Mouse (Mus musculus): ENCODE measurements at regions not wholly inside any gene's neighbourhood (a gene's known extent, or its start where the extent isn't known, plus 50 kb on each side); places are given as distances from the start of the nearest gene placed in this dataset.

GRCm38 (mm10) chr15:48860627-48861026, 5024.1 kb upstream of the Gm7489 start:
- DNase-seq (ENCODE audit: low spot score) (no peak), ATAC-seq (no peak)
- Histone ChIP-seq H3K27me3 (replicated peaks; ENCODE audit: insufficient read depth, low read length) (no peaks in the 10 kb centered on the region), H3K9me3 (ENCODE audit: low read length) (no peaks in the 10 kb centered on the region), H3K4me3 (ENCODE audit: low read depth, low read length) (no peak overlapping the region), H3K4me1 (ENCODE audit: insufficient read depth, low read depth, low read length) (no peaks in the 10 kb centered on the region), H3K4me2 (replicated peaks; ENCODE audit: low read depth, low read length) (no peak overlapping the region), H3K9ac (replicated peaks; ENCODE audit: low read depth) (no peak overlapping the region), H3K27ac (ENCODE audit: low read length) (no peak overlapping the region), H3K36me3 (ENCODE audit: insufficient read depth, low read length) (no peaks in the 10 kb centered on the region)
- TF ChIP-seq CTCF (IDR thresholded peaks at IDR 0.05) = no peak
- no peak for TF ChIP-seq EP300 (IDR thresholded peaks at IDR 0.05)

GRCm38 (mm10) chr15:48898546-48898945, 4986.2 kb upstream of the Gm7489 start:
- no peak overlapping the region for H3K27ac ChIP-seq (ENCODE audit: low read length)
- H3K27me3 ChIP-seq (replicated peaks; ENCODE audit: insufficient read depth, low read length) = no peaks in the 10 kb centered on the region
- no peaks in the 10 kb centered on the region for H3K36me3 ChIP-seq (ENCODE audit: insufficient read depth, low read length)
- H3K4me1 ChIP-seq (ENCODE audit: insufficient read depth, low read depth, low read length) = no peaks in the 10 kb centered on the region
- no peak overlapping the region for H3K4me2 ChIP-seq (replicated peaks; ENCODE audit: low read depth, low read length)
- DNase-seq (ENCODE audit: low spot score) = no peak
- H3K9me3 ChIP-seq (ENCODE audit: low read length) = no peaks in the 10 kb centered on the region
- H3K9ac ChIP-seq (replicated peaks; ENCODE audit: low read depth) = no peak overlapping the region
- 52% methylated on average over 3 of the region's 3 CpGs for WGBS
- H3K4me3 ChIP-seq (ENCODE audit: low read depth, low read length) = no peak overlapping the region
- no peak for ATAC-seq
- TF ChIP-seq EP300 (IDR thresholded peaks at IDR 0.05) (no peak), CTCF (IDR thresholded peaks at IDR 0.05) (no peak)

- ATAC-seq (no peak), DNase-seq (ENCODE audit: low spot score) (no peak)
- TF ChIP-seq CTCF (IDR thresholded peaks at IDR 0.05) = no peak
- TF ChIP-seq EP300 (IDR thresholded peaks at IDR 0.05) = no peak
- Histone ChIP-seq H3K27me3 (replicated peaks; ENCODE audit: insufficient read depth, low read length) (no peaks in the 10 kb centered on the region), H3K27ac (ENCODE audit: low read length) (no peak overlapping the region), H3K4me3 (ENCODE audit: low read depth, low read length) (no peak overlapping the region), H3K9me3 (ENCODE audit: low read length) (no peaks in the 10 kb centered on the region), H3K4me1 (ENCODE audit: insufficient read depth, low read depth, low read length) (no peaks in the 10 kb centered on the region), H3K36me3 (ENCODE audit: insufficient read depth, low read length) (no peaks in the 10 kb centered on the region), H3K9ac (replicated peaks; ENCODE audit: low read depth) (no peak overlapping the region), H3K4me2 (replicated peaks; ENCODE audit: low read depth, low read length) (no peak overlapping the region)
- WGBS = 72% methylated on average over 3 of the region's 3 CpGs
Observed at GRCm38 (mm10) chr15:48904687-48905086, 4980.0 kb upstream of the Gm7489 start.

GRCm38 (mm10) chr15:48925940-48926339, 4958.8 kb upstream of the Gm7489 start:
- no peaks in the 10 kb centered on the region for H3K9me3 ChIP-seq (ENCODE audit: low read length)
- ATAC-seq = no peak

GRCm38 (mm10) chr15:48946150-48946549, 4938.6 kb upstream of the Gm7489 start:
- no peaks in the 10 kb centered on the region for H3K36me3 ChIP-seq (ENCODE audit: insufficient read depth, low read length)
- H3K4me2 ChIP-seq (replicated peaks; ENCODE audit: low read depth, low read length) = no peak overlapping the region
- H3K27me3 ChIP-seq (replicated peaks; ENCODE audit: insufficient read depth, low read length) = no peaks in the 10 kb centered on the region
- WGBS = 78% methylated on average over 2 of the region's 2 CpGs
- no peak for ATAC-seq
- H3K27ac ChIP-seq (ENCODE audit: low read length) = no peak overlapping the region
- no peak overlapping the region for H3K9ac ChIP-seq (replicated peaks; ENCODE audit: low read depth)
- no peaks in the 10 kb centered on the region for H3K9me3 ChIP-seq (ENCODE audit: low read length)
- H3K4me3 ChIP-seq (ENCODE audit: low read depth, low read length) = no peak overlapping the region
- H3K4me1 ChIP-seq (ENCODE audit: insufficient read depth, low read depth, low read length) = no peaks in the 10 kb centered on the region
- no peak for TF ChIP-seq CTCF (IDR thresholded peaks at IDR 0.05)
- DNase-seq (ENCODE audit: low spot score) = no peak

More at GRCm38 (mm10) chr15:48925940-48926339, 4958.8 kb upstream of the Gm7489 start:
- Histone ChIP-seq H3K4me1 (ENCODE audit: insufficient read depth, low read depth, low read length) (no peaks in the 10 kb centered on the region), H3K27me3 (replicated peaks; ENCODE audit: insufficient read depth, low read length) (no peaks in the 10 kb centered on the region), H3K4me2 (replicated peaks; ENCODE audit: low read depth, low read length) (no peak overlapping the region), H3K9ac (replicated peaks; ENCODE audit: low read depth) (no peak overlapping the region), H3K36me3 (ENCODE audit: insufficient read depth, low read length) (no peaks in the 10 kb centered on the region), H3K4me3 (ENCODE audit: low read depth, low read length) (no peak overlapping the region), H3K27ac (ENCODE audit: low read length) (no peak overlapping the region)
- TF ChIP-seq EP300 (IDR thresholded peaks at IDR 0.05) (no peak), CTCF (IDR thresholded peaks at IDR 0.05) (peak; percentile 38)
- WGBS = 32% methylated on average over 3 of the region's 3 CpGs
- no peak for DNase-seq (ENCODE audit: low spot score)

GRCm38 (mm10) chr15:48976176-48976575, 4908.5 kb upstream of the Gm7489 start:
- Histone ChIP-seq H3K36me3 (ENCODE audit: insufficient read depth, low read length) (no peaks in the 10 kb centered on the region), H3K27me3 (replicated peaks; ENCODE audit: insufficient read depth, low read length) (no peaks in the 10 kb centered on the region), H3K9ac (replicated peaks; ENCODE audit: low read depth) (no peak overlapping the region), H3K4me3 (ENCODE audit: low read depth, low read length) (no peak overlapping the region), H3K9me3 (ENCODE audit: low read length) (no peaks in the 10 kb centered on the region), H3K4me1 (ENCODE audit: insufficient read depth, low read depth, low read length) (no peaks in the 10 kb centered on the region), H3K27ac (ENCODE audit: low read length) (no peak overlapping the region), H3K4me2 (replicated peaks; ENCODE audit: low read depth, low read length) (no peak overlapping the region)
- DNase-seq (ENCODE audit: low spot score) = no peak
- 46% methylated on average over 4 of the region's 4 CpGs for WGBS
- ATAC-seq = no peak
- TF ChIP-seq EP300 (IDR thresholded peaks at IDR 0.05) = no peak
- TF ChIP-seq CTCF (IDR thresholded peaks at IDR 0.05) = no peak

- ATAC-seq (no peak), DNase-seq (ENCODE audit: low spot score) (no peak)
- Histone ChIP-seq H3K4me2 (replicated peaks; ENCODE audit: low read depth, low read length) (no peak overlapping the region), H3K9ac (replicated peaks; ENCODE audit: low read depth) (no peak overlapping the region), H3K9me3 (ENCODE audit: low read length) (no peaks in the 10 kb centered on the region), H3K27me3 (replicated peaks; ENCODE audit: insufficient read depth, low read length) (no peaks in the 10 kb centered on the region), H3K4me3 (ENCODE audit: low read depth, low read length) (no peak overlapping the region), H3K27ac (ENCODE audit: low read length) (no peak overlapping the region), H3K4me1 (ENCODE audit: insufficient read depth, low read depth, low read length) (no peaks in the 10 kb centered on the region), H3K36me3 (ENCODE audit: insufficient read depth, low read length) (no peaks in the 10 kb centered on the region)
- WGBS = 81% methylated on average over 5 of the region's 5 CpGs
- no peak for TF ChIP-seq EP300 (IDR thresholded peaks at IDR 0.05)
- no peak for TF ChIP-seq CTCF (IDR thresholded peaks at IDR 0.05)
Observed at GRCm38 (mm10) chr15:48976583-48976982, 4908.1 kb upstream of the Gm7489 start.
